Mouse (Mus musculus) MEL (cell line): ENCODE data around the gene Cox6b2.
A peak's percentile ranks its signal among the peaks of the same experiment; 100 is the strongest.
"Not testable (repeated sequence)": the region's sequence is repeated elsewhere in the genome, so short reads cannot be mapped to it uniquely, and the experiment has no call there.

Experiments used
- CTCF ChIP-seq, 3 experiments: IDR thresholded peaks in 2 of 3; conservative IDR thresholded peaks in 1 of 3; 2 replicates each; pipeline ENCODE4 v1.5.1; 2011 to 2012; ENCODE audit warnings: low read length in 3 of 3, low read depth in 2 of 3, mild to moderate bottlenecking in 2 of 3, improper control_type of control experiment in 1 of 3, inconsistent platforms in 1 of 3, mixed read lengths in 1 of 3, moderate library complexity in 1 of 3; ENCODE audit not compliant: control insufficient read depth in 1 of 3, insufficient read depth in 1 of 3, poor library complexity in 1 of 3, severe bottlenecking in 1 of 3
- MXI1 ChIP-seq: IDR thresholded peaks from 2 replicates; pipeline ENCODE4 v1.6.1; 2011; ENCODE audit warnings: mild to moderate bottlenecking, low read depth, low read length, improper control_type of control experiment
- MYC ChIP-seq: IDR thresholded peaks from 2 replicates; pipeline ENCODE4 v1.6.1; 2011; ENCODE audit warnings: low read depth, mild to moderate bottlenecking, low read length, improper control_type of control experiment, moderate library complexity
- NELFE ChIP-seq: IDR thresholded peaks from 2 replicates; pipeline ENCODE4 v1.6.1; 2011; ENCODE audit warnings: low read depth, low read length, improper control_type of control experiment
- POLR2A ChIP-seq, 2 experiments: IDR thresholded peaks; 2 replicates each; pipeline ENCODE4 v1.6.1; 2011 to 2012; ENCODE audit warnings: low read length in 2 of 2, mild to moderate bottlenecking in 2 of 2, control low read depth in 1 of 2, improper control_type of control experiment in 1 of 2, low read depth in 1 of 2, moderate library complexity in 1 of 2; ENCODE audit not compliant: control insufficient read depth in 1 of 2, insufficient read depth in 1 of 2, poor library complexity in 1 of 2
- UBTF ChIP-seq: IDR thresholded peaks from 2 replicates; pipeline ENCODE4 v1.6.1; 2012; ENCODE audit warnings: low read depth, mild to moderate bottlenecking, inconsistent platforms, low read length, improper control_type of control experiment, moderate library complexity, borderline replicate concordance; ENCODE audit not compliant: insufficient read depth

DNA sequence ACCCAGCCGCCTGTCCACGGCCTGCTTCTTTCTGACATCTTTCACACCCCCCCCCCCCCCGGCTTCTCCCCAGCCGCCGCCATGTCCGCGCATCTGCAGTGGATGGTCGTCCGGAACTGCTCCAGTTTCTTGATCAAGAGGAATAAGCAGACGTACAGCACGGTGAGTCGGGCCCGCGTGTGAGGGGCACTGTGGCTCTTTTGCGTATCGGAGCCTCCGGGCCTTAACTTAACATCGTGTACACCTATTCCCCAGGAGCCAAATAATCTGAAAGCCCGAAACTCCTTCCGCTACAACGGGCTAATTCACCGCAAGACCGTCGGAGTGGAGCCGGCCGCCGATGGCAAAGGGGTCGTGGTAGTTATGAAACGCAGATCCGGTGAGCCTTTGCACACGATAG lies 40.4 kb upstream of the Cox6b2 start:
- not testable (repeated sequence) for TF ChIP-seq MYC; MXI1; NELFE; CTCF (IDR thresholded peaks at IDR 0.05 in 2 of 3, conservative IDR thresholded peaks at IDR 0.05 in 1 of 3; ENCODE audit: control insufficient read depth in 1 of 3, insufficient read depth in 1 of 3, low read depth in 2 of 3, low read length in 3 of 3, poor library complexity in 1 of 3, severe bottlenecking in 1 of 3); UBTF
- 0 out of 4 replicates have a peak, but pooled peaks of 1 of the 2 experiments have one; percentile 59 for TF ChIP-seq POLR2A (IDR thresholded peaks at IDR 0.05; ENCODE audit: control insufficient read depth in 1 of 2, insufficient read depth in 1 of 2, low read depth in 1 of 2, low read length in 2 of 2, poor library complexity in 1 of 2)
